Comparison of ENCODE assay signal across 8 mouse cellular contexts in the genomic region with DNA sequence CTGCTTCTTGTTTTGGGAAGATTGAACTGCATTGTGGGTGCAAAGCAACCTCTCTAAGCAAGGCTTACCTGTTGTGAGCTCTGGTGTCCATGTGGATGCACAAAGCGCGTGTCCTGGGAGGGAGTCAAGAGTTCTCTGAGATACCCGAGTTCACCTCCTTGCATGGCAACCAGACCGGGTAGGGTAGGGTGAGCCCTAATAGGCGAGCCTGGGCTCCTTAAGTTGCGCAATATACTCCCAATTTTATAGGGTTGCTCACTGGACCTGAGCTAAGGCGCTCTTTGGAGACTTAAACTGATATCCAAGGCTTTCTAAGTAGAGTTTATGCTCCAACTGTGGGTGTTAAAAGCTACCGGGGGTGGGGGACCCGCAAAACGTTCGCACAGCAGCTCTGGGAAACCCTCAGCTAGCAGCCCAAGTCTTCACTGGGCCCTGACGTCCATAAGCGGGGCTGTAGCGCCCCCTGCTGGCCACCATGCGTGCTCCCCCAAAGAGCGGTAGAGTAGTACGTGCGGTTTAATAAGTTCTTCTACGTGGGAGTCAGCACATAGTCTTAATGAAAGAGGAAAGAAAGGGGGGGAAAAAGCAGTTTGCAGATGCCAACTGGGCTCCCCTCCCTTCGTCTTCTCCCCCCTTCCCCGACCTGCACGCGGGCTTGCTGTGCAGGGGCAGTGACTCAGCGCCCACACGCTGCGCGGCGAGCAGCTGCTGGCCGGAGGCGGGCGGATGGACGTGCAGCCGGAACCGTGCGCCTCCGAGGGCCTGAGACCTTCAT. TPM values are rescaled to one million over a fixed set of nuclear protein-coding genes. Genes with fewer than 3 reads are reported as not detected.
A peak's percentile ranks its signal among the peaks of the same experiment; 100 is the strongest.
DNase-seq lines count a peak whose midpoint lies in the region; ATAC-seq and TF ChIP-seq lines count a peak whose summit lies in the region.

No protein-coding gene starts in this region.

- no peak for TF ChIP-seq POLR2A in CH12.LX (IDR thresholded peaks at IDR 0.05; ENCODE audit: low read depth, low read length)

- peak; percentile 87 for DNase-seq in CH12.LX (ENCODE audit: extremely low read depth)
- peak; percentile 75 for DNase-seq in c-Kit-positive CD71-negative TER-119-negative erythroid progenitor cells, embryonic 14.5 days (ENCODE audit: low read depth)
- DNase-seq in heart, postnatal 10 days: peak; percentile 90
- peak; percentile 85 for DNase-seq in layer of hippocampus, adult 11-12 months (ENCODE audit: low spot score)
- peak; percentile 78 to 83 for DNase-seq in lung, adult 18-20 months
- peak; percentile 91 for DNase-seq in testis, postnatal 10 days (ENCODE audit: low spot score)

- H3K36me3 ChIP-seq in CH12.LX (replicated peaks in 1 of 2; ENCODE audit: control insufficient read depth in 1 of 2, insufficient read depth in 1 of 2, low read length in 1 of 2): no peaks in the 10 kb centered on the region
- H3K36me3 ChIP-seq in forebrain, embryonic 13.5 days (ENCODE audit: poor library complexity, severe bottlenecking): no peaks in the 10 kb centered on the region
- H3K36me3 ChIP-seq in neural tube, embryonic 15.5 days: no peaks in the 10 kb centered on the region

- H3K4me2 ChIP-seq in CH12.LX (ENCODE audit: insufficient read depth, low read depth, poor library complexity, severe bottlenecking): peak overlapping the region; percentile 91
- peak overlapping the region; percentile 77 for H3K4me2 ChIP-seq in forebrain, embryonic 13.5 days
- H3K4me2 ChIP-seq in neural tube, embryonic 15.5 days: peak overlapping the region; percentile 78

- H3K9me3 ChIP-seq in CH12.LX (replicated peaks; ENCODE audit: low read length): no peaks in the 10 kb centered on the region
- H3K9me3 ChIP-seq in forebrain, embryonic 13.5 days (replicated peaks): no peaks in the 10 kb centered on the region
- H3K9me3 ChIP-seq in neural tube, embryonic 15.5 days (replicated peaks): no peaks in the 10 kb centered on the region

- 0 out of 2 replicates have a peak, but pooled peaks cover 5% of the 10 kb centered on the region for H3K79me2 ChIP-seq in CH12.LX (replicated peaks; ENCODE audit: control insufficient read depth, extremely low read depth, insufficient read depth, poor library complexity, severe bottlenecking)

- H3K27me3 ChIP-seq in CH12.LX (replicated peaks): peaks cover 14% of the 10 kb centered on the region
- peaks cover 73% of the 10 kb centered on the region for H3K27me3 ChIP-seq in forebrain, embryonic 13.5 days
- H3K27me3 ChIP-seq in neural tube, embryonic 15.5 days (replicated peaks): peaks cover 56% of the 10 kb centered on the region

- TF ChIP-seq CTCF in CH12.LX (conservative IDR thresholded peaks at IDR 0.05 in 1 of 2, IDR thresholded peaks at IDR 0.05 in 1 of 2; ENCODE audit: low read depth in 2 of 2, low read length in 2 of 2): peak; percentile 57 to 96

- TF ChIP-seq RAD21 in CH12.LX (IDR thresholded peaks at IDR 0.05; ENCODE audit: low read depth, low read length): peak; percentile 94

- no peak for TF ChIP-seq EP300 in CH12.LX (IDR thresholded peaks at IDR 0.05; ENCODE audit: low read length)

- peaks cover 0 to 23% of the 10 kb centered on the region in 2 experiments; a peak in 2 of 4 replicates for H3K4me1 ChIP-seq in CH12.LX (ENCODE audit: control insufficient read depth in 1 of 2, insufficient read depth in 2 of 2)
- peaks cover 48% of the 10 kb centered on the region for H3K4me1 ChIP-seq in forebrain, embryonic 13.5 days
- H3K4me1 ChIP-seq in neural tube, embryonic 15.5 days: peaks cover 47% of the 10 kb centered on the region

- H3K4me3 ChIP-seq in CH12.LX (replicated peaks in 1 of 3; ENCODE audit: low read depth in 2 of 3, low read length in 2 of 3, poor library complexity in 1 of 3): peak overlapping the region; percentile 60 to 77 (median 72)
- H3K4me3 ChIP-seq in forebrain, embryonic 13.5 days: peak overlapping the region; percentile 40
- H3K4me3 ChIP-seq in neural tube, embryonic 15.5 days (replicated peaks): peak overlapping the region; percentile 39

- WGBS in forebrain, embryonic 13.5 days: 1% methylated on average over 36 of the region's 36 CpGs
- 1% methylated on average over 36 of the region's 36 CpGs for WGBS in neural tube, embryonic 15.5 days

- dilution Hi-C loops in CH12.LX (cut with MboI; ENCODE audit: extremely low pct_ligation_motif_present, extremely low pct_unique_long_range_greater_than_20kb, low sequenced_read_pairs): no loop called here

- no peak overlapping the region for H3K27ac ChIP-seq in CH12.LX (ENCODE audit: insufficient read depth, low read depth)
- no peak overlapping the region for H3K27ac ChIP-seq in forebrain, embryonic 13.5 days
- no peak overlapping the region for H3K27ac ChIP-seq in neural tube, embryonic 15.5 days (replicated peaks)

- intact Hi-C loops in heart, postnatal 10 days (cut with DNase I): loop anchor here (1.0 to 5.0 kb wide), 5 partner anchors 15 to 463 kb away; a partner anchor contains a TSS

- peak; percentile 91 for ATAC-seq in forebrain, embryonic 13.5 days
- peak; percentile 88 for ATAC-seq in neural tube, embryonic 15.5 days (ENCODE audit: low FRiP score)

- in situ Hi-C loops in CH12.LX (cut with MboI; ENCODE audit: low pct_ligation_motif_present, low pct_unique_long_range_greater_than_20kb, low sequenced_read_pairs): loop anchor here (5.0 kb wide), 3 partner anchors 78 to 468 kb away; no protein-coding TSS in a partner anchor

- H3K9ac ChIP-seq in CH12.LX (ENCODE audit: insufficient read depth, low read depth): peak overlapping the region; percentile 59; the same call in 1 of the 2 replicates
- peak overlapping the region; percentile 49 for H3K9ac ChIP-seq in forebrain, embryonic 13.5 days
- peak overlapping the region; percentile 33; the same call in 1 of the 2 replicates for H3K9ac ChIP-seq in neural tube, embryonic 15.5 days (replicated peaks)

TF ChIP-seq in CH12.LX, 34 proteins besides CTCF, POLR2A, EP300 and RAD21 (continues in another document):
- TF ChIP-seq USF1 (IDR thresholded peaks at IDR 0.05; ENCODE audit: low read depth, low read length): no peak
- TF ChIP-seq ZNF384 (IDR thresholded peaks at IDR 0.05; ENCODE audit: low read depth, low read length): no peak
- peak; percentile 14; the same call in 1 of the 2 replicates for TF ChIP-seq MAX (IDR thresholded peaks at IDR 0.05; ENCODE audit: low read length)
- no peak for TF ChIP-seq KAT2A (IDR thresholded peaks at IDR 0.05; ENCODE audit: insufficient replicate concordance, low read length)
- no peak for TF ChIP-seq HCFC1 (IDR thresholded peaks at IDR 0.05; ENCODE audit: low read depth, low read length)
- no peak for TF ChIP-seq CHD1 (IDR thresholded peaks at IDR 0.05; ENCODE audit: low read depth, low read length)
- peak; percentile 48; the same call in 1 of the 2 replicates for TF ChIP-seq SIN3A (IDR thresholded peaks at IDR 0.05; ENCODE audit: low read length)
- TF ChIP-seq GABPA (IDR thresholded peaks at IDR 0.05; ENCODE audit: insufficient replicate concordance, low read depth, low read length): no peak
- no peak; the same call in 1 of the 2 replicates for TF ChIP-seq UBTF (IDR thresholded peaks at IDR 0.05; ENCODE audit: low read depth, low read length)
- no peak; the same call in 1 of the 2 replicates for TF ChIP-seq ELF1 (IDR thresholded peaks at IDR 0.05; ENCODE audit: low read depth, low read length)
- no peak for TF ChIP-seq ETS1 (conservative IDR thresholded peaks at IDR 0.05; ENCODE audit: low read depth, low read length)
- TF ChIP-seq BHLHE40 (IDR thresholded peaks at IDR 0.05; ENCODE audit: low read depth, low read length): peak; percentile 69
- no peak for TF ChIP-seq TBP (conservative IDR thresholded peaks at IDR 0.05; ENCODE audit: low read depth, low read length)
- 0 out of 2 replicates have a peak, but pooled peaks have one; percentile 22 for TF ChIP-seq NRF1 (IDR thresholded peaks at IDR 0.05; ENCODE audit: low read depth, low read length)
- TF ChIP-seq MYC (IDR thresholded peaks at IDR 0.05; ENCODE audit: low read depth, low read length): no peak
- no peak for TF ChIP-seq USF2 (conservative IDR thresholded peaks at IDR 0.05; ENCODE audit: low read depth, low read length)
- TF ChIP-seq SMC3 (IDR thresholded peaks at IDR 0.05; ENCODE audit: low read depth, low read length): peak; percentile 87
- no peak for TF ChIP-seq POLR2AphosphoS2 (IDR thresholded peaks at IDR 0.05; ENCODE audit: low read depth, low read length)
- no peak for TF ChIP-seq PAX5 (IDR thresholded peaks at IDR 0.05; ENCODE audit: low read length)
- no peak for TF ChIP-seq MAZ (IDR thresholded peaks at IDR 0.05; ENCODE audit: low read depth, low read length)
- no peak for TF ChIP-seq ZMIZ1 (IDR thresholded peaks at IDR 0.05; ENCODE audit: low read depth, low read length)
- TF ChIP-seq E2F4 (IDR thresholded peaks at IDR 0.05; ENCODE audit: insufficient replicate concordance, low read depth, low read length): no peak
- peak; percentile 38; the same call in 1 of the 2 replicates for TF ChIP-seq IRF4 (IDR thresholded peaks at IDR 0.05; ENCODE audit: low read depth, low read length)
- 0 out of 2 replicates have a peak, but pooled peaks have one; percentile 19 for TF ChIP-seq MAFK (IDR thresholded peaks at IDR 0.05; ENCODE audit: insufficient replicate concordance, low read length)
- TF ChIP-seq ZC3H11A (IDR thresholded peaks at IDR 0.05; ENCODE audit: low read depth, low read length): peak; percentile 60; the same call in 1 of the 2 replicates
- TF ChIP-seq JUND (conservative IDR thresholded peaks at IDR 0.05; ENCODE audit: low read depth, low read length): no peak
- TF ChIP-seq JUN (IDR thresholded peaks at IDR 0.05; ENCODE audit: insufficient read depth, low read depth, low read length): no peak
- no peak for TF ChIP-seq CHD2 (IDR thresholded peaks at IDR 0.05; ENCODE audit: low read length)
- TF ChIP-seq TCF12 (IDR thresholded peaks at IDR 0.05; ENCODE audit: low read depth, low read length): peak; percentile 46; the same call in 1 of the 2 replicates

RNA-seq across cellular contexts. Expression of a gene that starts 2.6 kb away (rescaled TPM):
- total RNA-seq in CH12.LX (2012; rRNA removed) (13.2 and 23.2 TPM in 2 replicates), CH12.LX (2014; rRNA removed) (14.0 and 16.0 TPM in 2 replicates)
- polyA plus RNA-seq in CH12.LX (2012; ENCODE audit: insufficient read length, low read depth): 6.9 and 7.4 TPM in 2 replicates
- polyA plus RNA-seq in forebrain, embryonic 13.5 days (2015; fragmentation: Nextera tagmentation; extraction: Ambion mirVana): 3.9 and 4.9 TPM in 2 replicates
- 10 to 100 TPM; 13.8 to 15.7 TPM for total RNA-seq in heart, postnatal 10 days (2021)
- polyA plus RNA-seq in neural tube, embryonic 15.5 days (2015; fragmentation: Nextera tagmentation; extraction: Ambion mirVana): 4.3 and 6.8 TPM in 2 replicates

RNA-seq across cellular contexts. Expression of a gene that starts 15.4 kb away (rescaled TPM):
- total RNA-seq in CH12.LX (2012; rRNA removed): 9.5 and 11.4 TPM in 2 replicates
- 8.9 and 9.5 TPM in 2 replicates for total RNA-seq in CH12.LX (2014; rRNA removed)
- 19.1 and 21.5 TPM in 2 replicates for polyA plus RNA-seq in CH12.LX (2012; ENCODE audit: insufficient read length, low read depth)
- 51.8 and 54.9 TPM in 2 replicates for polyA plus RNA-seq in forebrain, embryonic 13.5 days (2015; fragmentation: Nextera tagmentation; extraction: Ambion mirVana)
- total RNA-seq in heart, postnatal 10 days (2021): 10 to 100 TPM; 58.8 to 64.6 TPM
- polyA plus RNA-seq in neural tube, embryonic 15.5 days (2015; fragmentation: Nextera tagmentation; extraction: Ambion mirVana): 46.1 and 51.3 TPM in 2 replicates
